ENCODE assay signal across 16 mouse cellular contexts in genomic region chr7:81772786-81773539, GRCm38 (mm10). TPM values are rescaled to one million over a fixed set of nuclear protein-coding genes. Genes with fewer than 3 reads are reported as not detected.
DNase-seq lines count a peak whose midpoint lies in the region; ATAC-seq lines count a peak whose summit lies in the region.
"Had no signal": no experiment of that assay in that cellular context is flagged by ENCODE, and none has a peak within 500 bp of the region (broad histone marks: within the 10 kb centered on the region; RNA-seq: fewer than 3 reads in every experiment).

No protein-coding gene starts in this region.

- no peak overlapping the region for H3K9ac ChIP-seq in midbrain, embryonic 13.5 days (replicated peaks)
- no peak overlapping the region for H3K9ac ChIP-seq in midbrain, embryonic 15.5 days
- H3K9ac ChIP-seq: hindbrain, embryonic 12.5 days had no signal

- H3K4me3 ChIP-seq in midbrain, embryonic 13.5 days (replicated peaks): no peak overlapping the region
- no peak overlapping the region for H3K4me3 ChIP-seq in midbrain, embryonic 15.5 days
- H3K4me3 ChIP-seq: hindbrain, embryonic 12.5 days; myocyte had no signal

- DNase-seq in frontal cortex, postnatal 14 days (ENCODE audit: low spot score in 2 of 2): no peak
- peak; percentile 44 to 66 for DNase-seq in adrenal gland, postnatal 36 days
- no peak for DNase-seq in testis, postnatal 14 days (ENCODE audit: low spot score)
- no peak for DNase-seq in natural killer cell, adult 2 months (ENCODE audit: low spot score in 2 of 2)
- DNase-seq: cerebellum, adult 8-10 months; gastrocnemius, postnatal 36 days; kidney, adult 8-10 months; right cerebral cortex, postnatal 4 days; thymus, postnatal 14 days had no signal

- H3K9me3 ChIP-seq in midbrain, embryonic 13.5 days: no peaks in the 10 kb centered on the region
- no peaks in the 10 kb centered on the region for H3K9me3 ChIP-seq in midbrain, embryonic 15.5 days

- no peak overlapping the region for H3K4me2 ChIP-seq in midbrain, embryonic 13.5 days (replicated peaks)
- no peak overlapping the region for H3K4me2 ChIP-seq in midbrain, embryonic 15.5 days
- H3K4me2 ChIP-seq: hindbrain, embryonic 12.5 days had no signal

- no peaks in the 10 kb centered on the region for H3K4me1 ChIP-seq in midbrain, embryonic 13.5 days (replicated peaks)
- no peaks in the 10 kb centered on the region for H3K4me1 ChIP-seq in midbrain, embryonic 15.5 days
- H3K4me1 ChIP-seq: hindbrain, embryonic 12.5 days had no signal

- H3K36me3 ChIP-seq in midbrain, embryonic 13.5 days: peaks cover 8% of the 10 kb centered on the region
- no peaks in the 10 kb centered on the region for H3K36me3 ChIP-seq in midbrain, embryonic 15.5 days (replicated peaks)
- H3K36me3 ChIP-seq: hindbrain, embryonic 12.5 days had no signal

- WGBS in midbrain, embryonic 13.5 days: 86% methylated on average over 10 of the region's 10 CpGs
- WGBS in midbrain, embryonic 15.5 days: 79% methylated on average over 10 of the region's 10 CpGs

- peak; percentile 45; the same call in 1 of the 2 replicates for ATAC-seq in frontal cortex, adult (ENCODE audit: low TSS enrichment)
- peak; percentile 40; the same call in 1 of the 2 replicates for ATAC-seq in midbrain, embryonic 13.5 days
- ATAC-seq in midbrain, embryonic 15.5 days (replicated peaks): no peak
- ATAC-seq in megakaryocyte-erythroid progenitor cell, adult 5-6 weeks (replicated peaks; ENCODE audit: low FRiP score, low TSS enrichment, poor library complexity, severe bottlenecking): peak; percentile 63; the same call in 1 of the 2 replicates
- ATAC-seq: Patski had no signal

- H3K27me3 ChIP-seq in midbrain, embryonic 13.5 days: no peaks in the 10 kb centered on the region
- no peaks in the 10 kb centered on the region for H3K27me3 ChIP-seq in midbrain, embryonic 15.5 days (replicated peaks)
- H3K27me3 ChIP-seq: hindbrain, embryonic 12.5 days; Patski had no signal

- H3K27ac ChIP-seq in midbrain, embryonic 13.5 days: no peak overlapping the region
- H3K27ac ChIP-seq in midbrain, embryonic 15.5 days: no peak overlapping the region
- H3K27ac ChIP-seq: hindbrain, embryonic 12.5 days had no signal

RNA-seq across cellular contexts. Expression of gene Ramac, which starts 10.2 kb away (rescaled TPM):
- 152 and 167 TPM in 2 replicates for polyA plus RNA-seq in midbrain, embryonic 13.5 days (2015; fragmentation: Nextera tagmentation; extraction: Ambion mirVana)
- 145 and 148 TPM in 2 replicates for polyA plus RNA-seq in midbrain, embryonic 15.5 days (2015; fragmentation: Nextera tagmentation; extraction: Ambion mirVana)
- total RNA-seq in adrenal gland, postnatal 36 days (2021): 10 to 100 TPM; 38.7 to 57.4 TPM
- total RNA-seq in megakaryocyte-erythroid progenitor cell, adult 5-6 weeks (2014; fragmentation: Nextera tagmentation): 52.4 and 55.1 TPM in 2 replicates
- 73.6 and 96.6 TPM in 2 replicates for total RNA-seq in megakaryocyte-erythroid progenitor cell, adult 5-6 weeks (2017)

RNA-seq across cellular contexts. Expression of gene 3110040N11Rik, which starts 16.3 kb away (rescaled TPM):
- polyA plus RNA-seq in midbrain, embryonic 13.5 days (2015; fragmentation: Nextera tagmentation; extraction: Ambion mirVana): 51.3 and 55.1 TPM in 2 replicates
- polyA plus RNA-seq in midbrain, embryonic 15.5 days (2015; fragmentation: Nextera tagmentation; extraction: Ambion mirVana): 56.1 and 61.1 TPM in 2 replicates
- total RNA-seq in adrenal gland, postnatal 36 days (2021): 10 to 100 TPM; 30.9 to 41.0 TPM
- 45.5 and 46.0 TPM in 2 replicates for total RNA-seq in megakaryocyte-erythroid progenitor cell, adult 5-6 weeks (2014; fragmentation: Nextera tagmentation)
- total RNA-seq in megakaryocyte-erythroid progenitor cell, adult 5-6 weeks (2017): 67.5 and 133 TPM in 2 replicates

RNA-seq across cellular contexts. Expression of gene Btbd1, which starts 56.3 kb away (rescaled TPM):
- 90.1 and 93.6 TPM in 2 replicates for polyA plus RNA-seq in midbrain, embryonic 13.5 days (2015; fragmentation: Nextera tagmentation; extraction: Ambion mirVana)
- 94.4 and 95.1 TPM in 2 replicates for polyA plus RNA-seq in midbrain, embryonic 15.5 days (2015; fragmentation: Nextera tagmentation; extraction: Ambion mirVana)
- 100 to 1,000 TPM; 115 to 123 TPM for total RNA-seq in adrenal gland, postnatal 36 days (2021)
- 52.4 and 59.3 TPM in 2 replicates for total RNA-seq in megakaryocyte-erythroid progenitor cell, adult 5-6 weeks (2014; fragmentation: Nextera tagmentation)
- 114 and 118 TPM in 2 replicates for total RNA-seq in megakaryocyte-erythroid progenitor cell, adult 5-6 weeks (2017)

Comparison
In these comparisons a context has a peak if more than half of its experiments do, and no peak if none do; other contexts are left out.
1. DNase-seq: peak in adrenal gland, postnatal 36 days (2 of 2); none in frontal cortex, postnatal 14 days (0 of 2), testis, postnatal 14 days (single experiment) and natural killer cell, adult 2 months (0 of 2).